Mouse (Mus musculus) hindbrain, embryonic 16.5 days (tissue): ENCODE measurements at regions not wholly inside any gene's neighbourhood (a gene's known extent, or its start where the extent isn't known, plus 50 kb on each side); places are given as distances from the start of the nearest gene placed in this dataset.

Experiments used
- ATAC-seq: fragments of 200-750 bp; cut with Nextera tagmentation; 2 replicates; pipeline ENCODE4 v1.8.0; 2017; ENCODE audit warnings: moderate TSS enrichment, moderate library complexity
- H3K27ac ChIP-seq: fragments of 300-500 bp; sonication (generic); 2 replicates; pipeline ENCODE4 v1.5.1; 2014; ENCODE audit warnings: low read depth, mild to moderate bottlenecking, control low read depth, low read length, moderate library complexity
- H3K27me3 ChIP-seq: fragments of 300-500 bp; sonication (generic); replicated peaks from 2 replicates; pipeline ENCODE4 v1.6.1; 2014; ENCODE audit warnings: low read length; ENCODE audit not compliant: control insufficient read depth, insufficient read depth
- H3K36me3 ChIP-seq: fragments of 300-500 bp; sonication (generic); 2 replicates; pipeline ENCODE4 v1.6.1; 2014; ENCODE audit warnings: mild to moderate bottlenecking, low read length, moderate library complexity, mixed read lengths; ENCODE audit not compliant: control insufficient read depth, insufficient read depth
- H3K4me1 ChIP-seq: fragments of 300-500 bp; sonication (generic); 2 replicates; pipeline ENCODE4 v1.6.1; 2014; ENCODE audit warnings: low read depth, low read length; ENCODE audit not compliant: control insufficient read depth, insufficient read depth
- H3K4me2 ChIP-seq: fragments of 300-500 bp; sonication (generic); 2 replicates; pipeline ENCODE4 v1.6.1; 2014; ENCODE audit warnings: mild to moderate bottlenecking, low read length, control low read depth, moderate library complexity
- H3K4me3 ChIP-seq: fragments of 300-500 bp; sonication (generic); 2 replicates; pipeline ENCODE4 v1.5.1; 2014; ENCODE audit warnings: mild to moderate bottlenecking, low read length, control low read depth, moderate library complexity
- H3K9ac ChIP-seq: fragments of 300-500 bp; sonication (generic); 2 replicates; pipeline ENCODE4 v1.6.1; 2014; ENCODE audit warnings: low read depth, mild to moderate bottlenecking, control low read depth, low read length, moderate library complexity
- H3K9me3 ChIP-seq: fragments of 300-500 bp; sonication (generic); 2 replicates; pipeline ENCODE4 v1.6.1; 2014; ENCODE audit warnings: mild to moderate bottlenecking, low read length, moderate library complexity; ENCODE audit not compliant: control insufficient read depth
- WGBS: fragments of 180-500 bp; shearing (Covaris S2); extraction: QIAGEN DNeasy Blood & Tissue Kit; methylation state at CpG from one replicate; pipeline ENCODE4 v1.1.7; 2014; 5-methylcytosine and 5-hydroxymethylcytosine counted together

GRCm38 (mm10) chr11:93808431-93808830 is 77.1 kb downstream of the Utp18 start:
- Histone ChIP-seq H3K27me3 (no peaks in the 10 kb centered on the region), H3K9ac (no peak overlapping the region), H3K4me1 (no peaks in the 10 kb centered on the region), H3K36me3 (no peaks in the 10 kb centered on the region), H3K4me3 (no peak overlapping the region), H3K4me2 (no peak overlapping the region), H3K27ac (no peak overlapping the region), H3K9me3 (no peaks in the 10 kb centered on the region)
- 71% methylated on average over 12 of the region's 12 CpGs for WGBS
- no peak for ATAC-seq

- 97% methylated on average over 2 of the region's 2 CpGs for WGBS
- Histone ChIP-seq H3K9ac (no peak overlapping the region), H3K36me3 (no peaks in the 10 kb centered on the region), H3K27me3 (no peaks in the 10 kb centered on the region), H3K4me1 (no peaks in the 10 kb centered on the region), H3K4me2 (no peak overlapping the region), H3K4me3 (no peak overlapping the region), H3K9me3 (no peaks in the 10 kb centered on the region), H3K27ac (no peak overlapping the region)
- ATAC-seq, result no peak
These were observed 78.4 kb downstream of the Utp18 start for GRCm38 (mm10) chr11:93807205-93807604.

GRCm38 (mm10) chr11:93771143-93771940 is 114.2 kb downstream of the Utp18 start:
- H3K4me3 ChIP-seq, result no peak overlapping the region
- no peaks in the 10 kb centered on the region for H3K36me3 ChIP-seq
- no peaks in the 10 kb centered on the region for H3K4me1 ChIP-seq
- no peak for ATAC-seq
- H3K9me3 ChIP-seq, result no peaks in the 10 kb centered on the region
- H3K27me3 ChIP-seq, result no peaks in the 10 kb centered on the region
- H3K4me2 ChIP-seq, result no peak overlapping the region
- 58% methylated on average over 5 of the region's 5 CpGs for WGBS
- H3K27ac ChIP-seq, result no peak overlapping the region
- H3K9ac ChIP-seq, result no peak overlapping the region

- WGBS, result 94% methylated on average over 4 of the region's 4 CpGs
- Histone ChIP-seq H3K36me3 (no peaks in the 10 kb centered on the region), H3K4me1 (no peaks in the 10 kb centered on the region), H3K4me2 (no peak overlapping the region), H3K9me3 (no peaks in the 10 kb centered on the region), H3K27me3 (no peaks in the 10 kb centered on the region), H3K27ac (no peak overlapping the region), H3K4me3 (no peak overlapping the region), H3K9ac (no peak overlapping the region)
- ATAC-seq, result no peak
These were observed 119.6 kb downstream of the Utp18 start for GRCm38 (mm10) chr11:93765961-93766360.

GRCm38 (mm10) chr11:93762832-93763530 is 122.6 kb downstream of the Utp18 start:
- Histone ChIP-seq H3K4me2 (peak overlapping the region; percentile 53), H3K4me1 (no peaks in the 10 kb centered on the region), H3K36me3 (no peaks in the 10 kb centered on the region), H3K4me3 (peak overlapping the region; percentile 20; the same call in 1 of the 2 replicates), H3K27me3 (no peaks in the 10 kb centered on the region), H3K9me3 (no peaks in the 10 kb centered on the region), H3K27ac (no peak overlapping the region), H3K9ac (no peak overlapping the region)
- ATAC-seq, result peak; percentile 70
- WGBS, result 18% methylated on average over 18 of the region's 18 CpGs

GRCm38 (mm10) chr11:93757825-93758224 is 127.7 kb downstream of the Utp18 start:
- Histone ChIP-seq H3K4me1 (no peaks in the 10 kb centered on the region), H3K4me3 (no peak overlapping the region), H3K9me3 (no peaks in the 10 kb centered on the region), H3K27ac (no peak overlapping the region), H3K36me3 (no peaks in the 10 kb centered on the region), H3K4me2 (no peak overlapping the region), H3K27me3 (no peaks in the 10 kb centered on the region), H3K9ac (no peak overlapping the region)
- ATAC-seq, result no peak
- WGBS, result 89% methylated on average over 7 of the region's 7 CpGs

GRCm38 (mm10) chr11:93736618-93737017 is 148.9 kb downstream of the Utp18 start:
- no peak overlapping the region for H3K9ac ChIP-seq
- no peak overlapping the region for H3K4me3 ChIP-seq
- H3K4me1 ChIP-seq, result no peaks in the 10 kb centered on the region
- WGBS, result 88% methylated on average over 10 of the region's 10 CpGs
- no peaks in the 10 kb centered on the region for H3K9me3 ChIP-seq
- no peak overlapping the region for H3K27ac ChIP-seq
- H3K36me3 ChIP-seq, result no peaks in the 10 kb centered on the region
- no peak for ATAC-seq
- H3K4me2 ChIP-seq, result no peak overlapping the region
- H3K27me3 ChIP-seq, result no peaks in the 10 kb centered on the region

GRCm38 (mm10) chr11:93733568-93734185 is 151.9 kb downstream of the Utp18 start:
- 49% methylated on average over 11 of the region's 11 CpGs for WGBS
- ATAC-seq, result no peak
- H3K9ac ChIP-seq, result no peak overlapping the region

GRCm38 (mm10) chr11:93729119-93729518 is 156.4 kb downstream of the Utp18 start:
- Histone ChIP-seq H3K9me3 (no peaks in the 10 kb centered on the region), H3K4me1 (no peaks in the 10 kb centered on the region), H3K4me3 (no peak overlapping the region), H3K27me3 (no peaks in the 10 kb centered on the region), H3K27ac (no peak overlapping the region), H3K36me3 (no peaks in the 10 kb centered on the region), H3K4me2 (no peak overlapping the region), H3K9ac (no peak overlapping the region)
- no peak for ATAC-seq
- WGBS, result 86% methylated on average over 9 of the region's 9 CpGs

More at GRCm38 (mm10) chr11:93733568-93734185, 151.9 kb downstream of the Utp18 start:
- H3K4me2 ChIP-seq, result no peak overlapping the region
- no peak overlapping the region for H3K4me3 ChIP-seq
- no peaks in the 10 kb centered on the region for H3K36me3 ChIP-seq
- H3K9me3 ChIP-seq, result no peaks in the 10 kb centered on the region
- H3K4me1 ChIP-seq, result no peaks in the 10 kb centered on the region
- H3K27me3 ChIP-seq, result no peaks in the 10 kb centered on the region
- no peak overlapping the region for H3K27ac ChIP-seq
